Mouse (Mus musculus) forebrain, embryonic 11.5 days (tissue): ENCODE measurements at regions not wholly inside any gene's neighbourhood (a gene's known extent, or its start where the extent isn't known, plus 50 kb on each side); places are given as distances from the start of the nearest gene placed in this dataset.

Experiments used
- ATAC-seq: fragments of 200-750 bp; cut with Nextera tagmentation; replicated peaks from 2 replicates; pipeline ENCODE4 v1.8.0; 2017; ENCODE audit warnings: moderate TSS enrichment; ENCODE audit not compliant: low FRiP score
- DNase-seq: peaks from one replicate; pipeline ENCODE4 v3.0.0-alpha.2; 2017; ENCODE audit warnings: low spot score
- H3K27ac ChIP-seq: fragments of 300-500 bp; sonication (generic); 2 replicates; pipeline ENCODE4 v1.5.1; 2014; ENCODE audit warnings: low read depth, low read length
- H3K27me3 ChIP-seq: fragments of 300-500 bp; sonication (generic); 2 replicates; pipeline ENCODE4 v1.6.1; 2014; ENCODE audit warnings: mild to moderate bottlenecking, low read length, mixed read lengths; ENCODE audit not compliant: control insufficient read depth, insufficient read depth
- H3K36me3 ChIP-seq: fragments of 300-500 bp; sonication (generic); 2 replicates; pipeline ENCODE4 v1.6.1; 2014; ENCODE audit warnings: mild to moderate bottlenecking, low read length, moderate library complexity, mixed read lengths; ENCODE audit not compliant: control insufficient read depth, insufficient read depth
- H3K4me1 ChIP-seq: fragments of 300-500 bp; sonication (generic); replicated peaks from 2 replicates; pipeline ENCODE4 v1.6.1; 2014; ENCODE audit warnings: low read length, mixed read lengths; ENCODE audit not compliant: control insufficient read depth, insufficient read depth
- H3K4me2 ChIP-seq: fragments of 300-500 bp; sonication (generic); 2 replicates; pipeline ENCODE4 v1.6.1; 2014; ENCODE audit warnings: low read depth, mild to moderate bottlenecking, low read length, moderate library complexity, mixed read lengths; ENCODE audit not compliant: severe bottlenecking
- H3K4me3 ChIP-seq: fragments of 300-500 bp; sonication (generic); 2 replicates; pipeline ENCODE4 v1.5.1; 2014; ENCODE audit warnings: low read depth, low read length
- H3K9ac ChIP-seq: fragments of 300-500 bp; sonication (generic); 2 replicates; pipeline ENCODE4 v1.6.1; 2014; ENCODE audit warnings: low read length
- H3K9me3 ChIP-seq: fragments of 300-500 bp; sonication (generic); 2 replicates; pipeline ENCODE4 v1.6.1; 2016; ENCODE audit warnings: low read length, mixed read lengths; ENCODE audit not compliant: control insufficient read depth
- WGBS: fragments of 180-500 bp; shearing (Covaris S2); extraction: QIAGEN DNeasy Blood & Tissue Kit; methylation state at CpG from one replicate; pipeline ENCODE4 v1.1.7; 2014; 5-methylcytosine and 5-hydroxymethylcytosine counted together

- Histone ChIP-seq H3K9me3 (no peaks in the 10 kb centered on the region), H3K4me3 (no peak overlapping the region), H3K36me3 (no peaks in the 10 kb centered on the region), H3K4me2 (no peak overlapping the region), H3K27me3 (no peaks in the 10 kb centered on the region), H3K27ac (no peak overlapping the region), H3K4me1 (no peaks in the 10 kb centered on the region), H3K9ac (no peak overlapping the region)
- DNase-seq, result no peak
- no peak for ATAC-seq
Measured at GRCm38 (mm10) chr15:67355334-67355733, 854.6 kb upstream of the Lrrc6 start.

GRCm38 (mm10) chr15:67354598-67355159 is 854.0 kb upstream of the Lrrc6 start:
- H3K4me2 ChIP-seq, result no peak overlapping the region
- no peak overlapping the region for H3K9ac ChIP-seq
- no peaks in the 10 kb centered on the region for H3K36me3 ChIP-seq
- H3K9me3 ChIP-seq, result no peaks in the 10 kb centered on the region
- DNase-seq (no peak), ATAC-seq (no peak)
- H3K27me3 ChIP-seq, result no peaks in the 10 kb centered on the region
- H3K4me3 ChIP-seq, result no peak overlapping the region
- H3K4me1 ChIP-seq, result no peaks in the 10 kb centered on the region
- H3K27ac ChIP-seq, result no peak overlapping the region

GRCm38 (mm10) chr15:67349501-67349900 is 848.8 kb upstream of the Lrrc6 start:
- 84% methylated on average over 4 of the region's 4 CpGs for WGBS
- Histone ChIP-seq H3K4me3 (no peak overlapping the region), H3K9me3 (no peaks in the 10 kb centered on the region), H3K36me3 (no peaks in the 10 kb centered on the region), H3K4me1 (no peaks in the 10 kb centered on the region), H3K27ac (no peak overlapping the region), H3K4me2 (no peak overlapping the region), H3K27me3 (no peaks in the 10 kb centered on the region), H3K9ac (no peak overlapping the region)
- DNase-seq, result no peak
- ATAC-seq, result no peak

- WGBS, result 85% methylated on average over 7 of the region's 7 CpGs
Measured at GRCm38 (mm10) chr15:67345179-67346148, 844.8 kb upstream of the Lrrc6 start.

GRCm38 (mm10) chr15:67342050-67342449 is 841.3 kb upstream of the Lrrc6 start:
- Histone ChIP-seq H3K27ac (no peak overlapping the region), H3K9me3 (no peaks in the 10 kb centered on the region), H3K4me1 (no peaks in the 10 kb centered on the region), H3K27me3 (no peaks in the 10 kb centered on the region), H3K9ac (no peak overlapping the region), H3K4me2 (no peak overlapping the region), H3K36me3 (no peaks in the 10 kb centered on the region), H3K4me3 (no peak overlapping the region)
- WGBS, result 86% methylated on average over 3 of the region's 3 CpGs
- ATAC-seq (no peak), DNase-seq (no peak)

More at GRCm38 (mm10) chr15:67345179-67346148, 844.8 kb upstream of the Lrrc6 start:
- H3K4me1 ChIP-seq, result no peaks in the 10 kb centered on the region
- no peaks in the 10 kb centered on the region for H3K36me3 ChIP-seq
- no peak overlapping the region for H3K9ac ChIP-seq
- ATAC-seq (no peak), DNase-seq (no peak)
- no peak overlapping the region for H3K27ac ChIP-seq
- H3K9me3 ChIP-seq, result no peaks in the 10 kb centered on the region
- no peak overlapping the region for H3K4me3 ChIP-seq
- H3K27me3 ChIP-seq, result no peaks in the 10 kb centered on the region
- H3K4me2 ChIP-seq, result no peak overlapping the region

- DNase-seq (no peak), ATAC-seq (no peak)
- Histone ChIP-seq H3K4me2 (no peak overlapping the region), H3K4me1 (no peaks in the 10 kb centered on the region), H3K27me3 (no peaks in the 10 kb centered on the region), H3K9ac (no peak overlapping the region), H3K36me3 (no peaks in the 10 kb centered on the region), H3K27ac (no peak overlapping the region), H3K4me3 (no peak overlapping the region), H3K9me3 (no peaks in the 10 kb centered on the region)
- WGBS, result 88% methylated on average over 5 of the region's 5 CpGs
Measured at GRCm38 (mm10) chr15:67337040-67337395, 836.3 kb upstream of the Lrrc6 start.

GRCm38 (mm10) chr15:67336294-67337039 is 835.8 kb upstream of the Lrrc6 start:
- Histone ChIP-seq H3K36me3 (no peaks in the 10 kb centered on the region), H3K9ac (no peak overlapping the region), H3K27me3 (no peaks in the 10 kb centered on the region), H3K4me3 (no peak overlapping the region), H3K9me3 (no peaks in the 10 kb centered on the region), H3K4me2 (no peak overlapping the region), H3K4me1 (no peaks in the 10 kb centered on the region), H3K27ac (no peak overlapping the region)
- DNase-seq (no peak), ATAC-seq (no peak)
- 54% methylated on average over 5 of the region's 5 CpGs for WGBS

GRCm38 (mm10) chr15:67332521-67332920 is 831.8 kb upstream of the Lrrc6 start:
- DNase-seq (no peak), ATAC-seq (no peak)
- WGBS, result 85% methylated on average over 1 of the region's 1 CpGs
- no peak overlapping the region for H3K9ac ChIP-seq
- no peaks in the 10 kb centered on the region for H3K27me3 ChIP-seq
- no peak overlapping the region for H3K27ac ChIP-seq
- no peaks in the 10 kb centered on the region for H3K9me3 ChIP-seq
- no peaks in the 10 kb centered on the region for H3K4me1 ChIP-seq
- H3K4me2 ChIP-seq, result no peak overlapping the region
- H3K36me3 ChIP-seq, result no peaks in the 10 kb centered on the region
- no peak overlapping the region for H3K4me3 ChIP-seq
